Mouse (Mus musculus) kidney, postnatal 0 days (tissue): ENCODE data around the gene Ffar4. TPM values are rescaled to one million over a fixed set of nuclear protein-coding genes. Genes with fewer than 3 reads are reported as not detected.

Experiments used
- ATAC-seq: fragments of 200-750 bp; cut with Nextera tagmentation; replicated peaks from 2 replicates; pipeline ENCODE4 v1.8.0; 2017; ENCODE audit warnings: low read depth, moderate number of reproducible peaks, moderate TSS enrichment, moderate library complexity; ENCODE audit not compliant: low FRiP score
- DNase-seq: peaks from one replicate; pipeline ENCODE4 v3.0.0-alpha.2; 2016; ENCODE audit warnings: low spot score
- H3K27ac ChIP-seq: fragments of 300-500 bp; sonication (generic); 2 replicates; pipeline ENCODE4 v1.5.1; 2014; ENCODE audit warnings: mild to moderate bottlenecking
- H3K27me3 ChIP-seq: fragments of 300-500 bp; sonication (generic); 2 replicates; pipeline ENCODE4 v1.6.1; 2014; ENCODE audit warnings: low read length, mixed read lengths; ENCODE audit not compliant: insufficient read depth
- H3K36me3 ChIP-seq: fragments of 300-500 bp; sonication (generic); 2 replicates; pipeline ENCODE4 v1.6.1; 2014; ENCODE audit warnings: low read length, mixed read lengths; ENCODE audit not compliant: insufficient read depth
- H3K4me1 ChIP-seq: fragments of 300-500 bp; sonication (generic); replicated peaks from 2 replicates; pipeline ENCODE4 v1.6.1; 2014; ENCODE audit warnings: antibody characterized with exemption, low read length, mixed read lengths; ENCODE audit not compliant: insufficient read depth
- H3K4me2 ChIP-seq: fragments of 300-500 bp; sonication (generic); 2 replicates; pipeline ENCODE4 v1.6.1; 2014; ENCODE audit warnings: mild to moderate bottlenecking, low read length, moderate library complexity, mixed read lengths
- H3K4me3 ChIP-seq: fragments of 300-500 bp; sonication (generic); replicated peaks from 2 replicates; pipeline ENCODE4 v1.5.1; 2014; ENCODE audit warnings: low read depth, low read length
- H3K9ac ChIP-seq: fragments of 300-500 bp; sonication (generic); 2 replicates; pipeline ENCODE4 v1.6.1; 2014; ENCODE audit warnings: low read depth, low read length
- H3K9me3 ChIP-seq: fragments of 300-500 bp; sonication (generic); replicated peaks from 2 replicates; pipeline ENCODE4 v1.6.1; 2016; ENCODE audit warnings: low read length, inconsistent platforms, mixed read lengths
- CTCF ChIP-seq: IDR thresholded peaks from 2 replicates; pipeline ENCODE4 v1.5.1; 2016; ENCODE audit warnings: antibody characterized with exemption, low read depth, mild to moderate bottlenecking, moderate library complexity
- WGBS: fragments of 180-500 bp; shearing (Covaris S2); extraction: QIAGEN DNeasy Blood & Tissue Kit; methylation state at CpG from one replicate; pipeline ENCODE4 v1.1.7; 2014; 5-methylcytosine and 5-hydroxymethylcytosine counted together
- polyA plus RNA-seq: library from polyadenylated mRNA; unstranded; fragments of >200 nt; fragmentation: Nextera tagmentation; extraction: Ambion mirVana; gene quantifications from 2 replicates; pipeline ENCODE4 v1.2.1, GENCODE M21; 2015

Ffar4 gene
- polyA plus RNA-seq, 1 experiment from 2014 or later, result 2.6 TPM

DNA sequence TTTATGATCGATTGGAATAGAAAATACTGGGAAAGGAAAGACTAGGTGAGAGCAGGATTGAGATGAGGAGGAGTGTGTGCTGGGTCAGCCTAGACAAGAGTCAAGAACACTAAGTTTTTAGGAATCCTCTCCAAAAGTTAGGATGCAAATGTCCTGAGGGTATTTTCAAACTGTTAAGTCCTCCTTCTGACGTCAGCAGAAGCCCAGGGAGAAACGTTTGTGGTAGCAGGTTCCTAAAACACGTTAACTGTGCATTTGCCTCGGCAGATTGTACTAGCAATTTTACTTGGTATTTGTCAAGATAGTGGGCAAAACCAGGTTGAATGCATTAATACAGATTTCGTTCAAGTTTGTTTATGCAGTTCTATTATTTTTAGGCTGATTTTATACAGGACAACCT is 41.1 kb upstream of the Ffar4 start:
- Histone ChIP-seq H3K4me1 (0 out of 2 replicates have a peak, but pooled peaks cover 5% of the 10 kb centered on the region), H3K9me3 (no peaks in the 10 kb centered on the region), H3K4me2 (peak overlapping the region; percentile 80), H3K27me3 (no peaks in the 10 kb centered on the region), H3K36me3 (0 out of 2 replicates have a peak, but pooled peaks cover 14% of the 10 kb centered on the region), H3K4me3 (peak overlapping the region; percentile 66), H3K27ac (no peak overlapping the region), H3K9ac (no peak overlapping the region)
- WGBS, result 13% methylated on average over 6 of the region's 6 CpGs
- ATAC-seq (no peak), DNase-seq (no peak)
- no peak for TF ChIP-seq CTCF

DNA sequence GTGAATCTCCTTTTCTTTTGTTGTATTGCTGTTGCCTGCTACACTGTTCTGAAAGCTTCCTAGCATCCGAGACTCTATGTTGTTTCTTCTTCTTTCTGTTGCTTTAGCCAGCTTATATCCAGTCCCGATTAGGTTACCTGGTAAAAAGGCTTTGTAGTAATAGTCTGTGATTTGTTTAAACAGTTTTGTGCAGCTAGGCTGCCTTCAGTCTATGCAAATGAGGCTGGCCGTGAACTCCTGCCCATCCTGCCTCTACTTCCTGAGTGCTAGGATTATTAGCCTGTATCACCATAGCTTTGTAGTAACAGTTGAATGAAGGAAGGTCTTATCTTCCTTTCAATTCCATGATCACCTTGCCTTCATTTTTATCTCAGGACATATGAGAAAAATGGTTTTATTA is 40.6 kb upstream of the Ffar4 start:
- H3K27me3 ChIP-seq, result no peaks in the 10 kb centered on the region
- 43% methylated on average over 3 of the region's 3 CpGs for WGBS
- H3K9me3 ChIP-seq, result no peaks in the 10 kb centered on the region
- H3K36me3 ChIP-seq, result peaks cover 17% of the 10 kb centered on the region; the same call in 1 of the 2 replicates
- TF ChIP-seq CTCF, result no peak
- DNase-seq, result no peak
- 0 out of 2 replicates have a peak, but pooled peaks cover 5% of the 10 kb centered on the region for H3K4me1 ChIP-seq
- H3K4me3 ChIP-seq, result no peak overlapping the region
- no peak overlapping the region for H3K9ac ChIP-seq
- no peak overlapping the region for H3K27ac ChIP-seq
- H3K4me2 ChIP-seq, result peak overlapping the region; percentile 80
- no peak for ATAC-seq

DNA sequence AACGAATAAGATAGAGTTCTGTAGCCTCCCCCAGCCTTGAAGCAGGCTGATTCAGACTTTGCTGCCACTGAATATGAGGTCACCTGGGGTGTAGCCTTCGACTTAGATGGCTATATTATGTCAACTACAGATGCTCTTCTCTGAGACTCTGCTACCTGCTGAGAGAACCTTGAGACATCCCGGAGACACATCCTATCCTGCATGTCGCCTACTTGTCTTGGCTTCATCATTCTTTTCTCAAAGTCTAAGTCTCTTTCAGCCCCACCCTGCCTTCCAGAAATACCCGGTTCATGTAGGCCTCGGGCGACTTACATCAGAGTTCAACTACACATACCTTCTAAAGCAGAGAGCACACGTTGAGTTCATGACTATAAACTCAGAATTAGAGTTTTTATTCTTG is 39.9 kb upstream of the Ffar4 start:
- DNase-seq (no peak), ATAC-seq (no peak)
- 0 out of 2 replicates have a peak, but pooled peaks cover 5% of the 10 kb centered on the region for H3K4me1 ChIP-seq
- H3K27ac ChIP-seq, result no peak overlapping the region
- no peak overlapping the region for H3K9ac ChIP-seq
- 89% methylated on average over 8 of the region's 8 CpGs for WGBS
- H3K9me3 ChIP-seq, result no peaks in the 10 kb centered on the region
- peaks cover 18% of the 10 kb centered on the region; the same call in 1 of the 2 replicates for H3K36me3 ChIP-seq
- no peak overlapping the region for H3K4me2 ChIP-seq
- no peaks in the 10 kb centered on the region for H3K27me3 ChIP-seq
- no peak overlapping the region for H3K4me3 ChIP-seq
- TF ChIP-seq CTCF, result no peak

DNA sequence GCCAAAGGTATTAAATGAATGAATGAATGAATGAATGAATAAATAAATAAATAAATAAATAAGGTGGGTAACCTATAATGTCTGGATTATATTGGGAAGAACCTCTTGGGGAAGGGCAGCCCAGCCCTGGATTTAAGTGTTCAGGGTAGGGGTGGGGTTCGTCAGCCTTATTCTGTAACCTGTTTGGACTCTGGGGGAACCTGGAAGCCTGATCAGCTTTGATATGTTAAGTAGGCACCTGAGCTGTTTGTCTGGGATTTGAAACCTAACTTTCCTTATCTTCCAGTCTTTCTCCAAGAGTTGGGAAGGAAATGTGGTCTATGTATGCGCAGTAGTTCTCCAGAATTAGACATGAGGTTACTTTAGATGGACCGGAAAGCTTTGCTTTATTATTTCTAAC is 33.7 kb upstream of the Ffar4 start:
- no peak for TF ChIP-seq CTCF
- Histone ChIP-seq H3K9me3 (no peaks in the 10 kb centered on the region), H3K27ac (no peak overlapping the region), H3K27me3 (no peaks in the 10 kb centered on the region), H3K9ac (no peak overlapping the region), H3K4me2 (no peak overlapping the region), H3K4me1 (no peaks in the 10 kb centered on the region), H3K4me3 (no peak overlapping the region), H3K36me3 (peaks cover 18% of the 10 kb centered on the region; the same call in 1 of the 2 replicates)
- 92% methylated on average over 3 of the region's 3 CpGs for WGBS
- ATAC-seq, result no peak
- no peak for DNase-seq

DNA sequence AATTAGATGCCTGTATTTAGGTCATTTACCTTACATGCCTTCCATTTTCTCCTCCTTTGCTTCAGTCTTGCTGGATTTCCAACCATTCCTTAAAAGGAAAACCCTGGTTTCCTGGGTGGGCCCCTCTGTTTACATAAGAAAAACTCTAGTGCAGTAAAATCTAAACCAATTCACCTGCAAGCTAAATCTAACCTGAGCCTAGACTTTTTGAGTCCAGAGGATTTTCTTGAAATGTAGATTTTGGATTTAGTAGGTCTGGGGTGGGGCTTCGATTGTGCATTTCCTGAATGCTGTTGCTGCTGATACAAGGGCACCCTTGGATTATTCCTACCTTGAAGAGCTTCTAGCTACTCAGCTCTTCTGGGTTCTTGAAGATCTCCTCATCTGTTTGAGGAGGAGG is 32.8 kb upstream of the Ffar4 start:
- H3K27me3 ChIP-seq, result no peaks in the 10 kb centered on the region
- no peak overlapping the region for H3K4me2 ChIP-seq
- DNase-seq (no peak), ATAC-seq (no peak)
- no peak for TF ChIP-seq CTCF
- H3K9ac ChIP-seq, result no peak overlapping the region
- H3K4me1 ChIP-seq, result no peaks in the 10 kb centered on the region
- WGBS, result 88% methylated on average over 1 of the region's 1 CpGs
- H3K9me3 ChIP-seq, result no peaks in the 10 kb centered on the region
- H3K36me3 ChIP-seq, result peaks cover 16% of the 10 kb centered on the region; the same call in 1 of the 2 replicates
- no peak overlapping the region for H3K27ac ChIP-seq
- no peak overlapping the region for H3K4me3 ChIP-seq

DNA sequence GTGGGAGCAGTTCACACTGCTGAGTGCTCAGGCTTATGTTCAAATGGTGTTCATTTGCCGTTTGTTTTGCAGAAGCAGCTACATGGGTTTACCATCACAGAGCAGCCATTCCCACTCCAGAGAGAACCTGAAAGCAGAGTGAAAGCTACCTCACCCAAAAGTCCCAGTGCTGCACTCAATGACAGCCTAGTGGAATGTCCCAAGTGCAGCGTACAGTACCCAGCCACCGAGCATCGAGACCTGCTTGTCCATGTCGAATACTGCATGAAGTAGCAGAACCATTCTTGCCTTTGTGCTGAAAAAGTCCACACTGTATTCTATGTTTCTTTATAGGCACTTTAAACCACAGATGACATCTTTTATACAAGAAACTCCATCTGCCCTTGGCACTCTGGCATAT is 23.6 kb upstream of the Ffar4 start:
- Histone ChIP-seq H3K4me2 (no peak overlapping the region), H3K4me3 (no peak overlapping the region), H3K27ac (no peak overlapping the region), H3K9ac (no peak overlapping the region), H3K36me3 (peaks cover 28% of the 10 kb centered on the region; the same call in 1 of the 2 replicates), H3K9me3 (no peaks in the 10 kb centered on the region), H3K4me1 (no peaks in the 10 kb centered on the region), H3K27me3 (no peaks in the 10 kb centered on the region)
- DNase-seq (no peak), ATAC-seq (no peak)
- WGBS, result 95% methylated on average over 5 of the region's 5 CpGs
- TF ChIP-seq CTCF, result no peak

DNA sequence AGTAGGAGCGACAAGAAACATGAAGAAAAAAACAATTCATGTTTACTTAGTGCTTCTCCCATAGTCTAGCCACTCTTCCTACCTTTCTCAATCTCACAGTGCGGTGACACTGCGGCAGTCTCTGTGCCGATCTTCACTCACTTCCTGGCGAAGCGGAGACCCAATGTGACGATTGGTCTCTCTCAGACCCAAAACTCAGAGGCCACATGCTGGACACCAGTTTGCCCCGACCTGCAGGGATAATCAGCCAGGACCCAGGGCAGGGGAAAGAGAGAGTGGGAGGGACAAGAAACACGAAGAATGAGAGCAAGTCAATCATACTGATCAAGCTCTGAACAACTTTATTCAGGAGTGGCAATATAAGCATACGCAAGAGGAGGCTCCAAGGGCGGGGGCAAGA is 21.8 kb upstream of the Ffar4 start:
- no peak overlapping the region for H3K27ac ChIP-seq

More for the DNA sequence above, 21.8 kb upstream of the Ffar4 start:
- no peaks in the 10 kb centered on the region for H3K27me3 ChIP-seq
- no peaks in the 10 kb centered on the region for H3K4me1 ChIP-seq
- no peak overlapping the region for H3K4me3 ChIP-seq
- DNase-seq (no peak), ATAC-seq (no peak)
- H3K4me2 ChIP-seq, result no peak overlapping the region
- peaks cover 25% of the 10 kb centered on the region; the same call in 1 of the 2 replicates for H3K36me3 ChIP-seq
- no peaks in the 10 kb centered on the region for H3K9me3 ChIP-seq
- 84% methylated on average over 11 of the region's 11 CpGs for WGBS
- TF ChIP-seq CTCF, result no peak
- no peak overlapping the region for H3K9ac ChIP-seq
